Mouse (Mus musculus) forebrain, embryonic 14.5 days (tissue): ENCODE measurements around the gene Fat1. TPM values are rescaled to one million over a fixed set of nuclear protein-coding genes. Genes with fewer than 3 reads are reported as not detected.

ENCODE experiments used
- ATAC-seq: fragments of 200-750 bp; cut with Nextera tagmentation; 2 replicates; pipeline ENCODE4 v1.8.0; 2017; ENCODE audit warnings: mild to moderate bottlenecking, moderate library complexity
- DNase-seq: peaks from one replicate; pipeline ENCODE4 v3.0.0-alpha.2; 2015; ENCODE audit warnings: low spot score
- H3K27ac ChIP-seq: fragments of 300-500 bp; sonication (generic); 2 replicates; pipeline ENCODE4 v1.5.1; 2014; ENCODE audit warnings: low read depth, mild to moderate bottlenecking, control low read depth, low read length, moderate library complexity
- H3K27me3 ChIP-seq: fragments of 300-500 bp; sonication (generic); replicated peaks from 2 replicates; pipeline ENCODE4 v1.6.1; 2014; ENCODE audit warnings: low read length, control low read depth, mixed read lengths; ENCODE audit not compliant: control insufficient read depth, insufficient read depth
- H3K36me3 ChIP-seq: fragments of 300-500 bp; sonication (generic); 2 replicates; pipeline ENCODE4 v1.6.1; 2014; ENCODE audit warnings: low read length, control low read depth; ENCODE audit not compliant: control insufficient read depth, insufficient read depth
- H3K4me1 ChIP-seq: fragments of 300-500 bp; sonication (generic); 2 replicates; pipeline ENCODE4 v1.6.1; 2014; ENCODE audit warnings: antibody characterized with exemption, low read length, control low read depth; ENCODE audit not compliant: control insufficient read depth, insufficient read depth
- H3K4me2 ChIP-seq: fragments of 300-500 bp; sonication (generic); 2 replicates; pipeline ENCODE4 v1.6.1; 2014; ENCODE audit warnings: mild to moderate bottlenecking, control low read depth, low read length
- H3K4me3 ChIP-seq: fragments of 300-500 bp; sonication (generic); 2 replicates; pipeline ENCODE4 v1.5.1; 2014; ENCODE audit warnings: low read depth, low read length, control low read depth
- H3K9ac ChIP-seq: fragments of 300-500 bp; sonication (generic); 2 replicates; pipeline ENCODE4 v1.6.1; 2014; ENCODE audit warnings: mild to moderate bottlenecking, low read length, control low read depth, moderate library complexity
- H3K9me3 ChIP-seq: fragments of 300-500 bp; sonication (generic); replicated peaks from 2 replicates; pipeline ENCODE4 v1.6.1; 2016; ENCODE audit warnings: low read length, control low read depth, mixed read lengths; ENCODE audit not compliant: control insufficient read depth
- WGBS: fragments of 180-500 bp; shearing (Covaris S2); extraction: QIAGEN DNeasy Blood & Tissue Kit; methylation state at CpG from one replicate; pipeline ENCODE4 v1.1.7; 2014; 5-methylcytosine and 5-hydroxymethylcytosine counted together
- polyA plus RNA-seq: library from polyadenylated mRNA; unstranded; fragments of >200 nt; fragmentation: Nextera tagmentation; extraction: Ambion mirVana; gene quantifications from 2 replicates; pipeline ENCODE4 v1.2.1, GENCODE M21; 2014

Gene Fat1
- polyA plus RNA-seq, 1 experiment from 2014 or later, result 11.4 TPM

DNA sequence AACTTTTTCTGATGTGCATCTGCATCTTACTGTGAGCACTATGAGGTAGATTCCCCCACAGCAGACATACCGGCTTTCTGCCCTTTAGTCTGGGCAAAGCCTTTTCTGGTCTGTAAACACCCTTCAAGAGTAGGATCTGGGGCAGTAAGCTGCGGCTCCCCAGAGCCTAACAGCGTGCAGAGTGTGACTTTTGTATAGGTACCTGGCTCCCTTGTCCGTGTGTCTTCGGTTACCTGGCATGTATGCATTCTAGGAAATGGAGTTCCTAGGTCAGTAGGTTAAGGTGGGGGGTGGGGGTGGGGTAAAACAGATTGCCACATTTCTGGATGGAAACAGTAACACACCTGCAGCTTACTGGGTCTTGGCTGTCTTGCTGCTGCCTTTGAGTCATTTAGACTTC lies 36.7 kb downstream of the Fat1 start:
- 8% methylated on average over 5 of the region's 5 CpGs for WGBS
- Histone ChIP-seq H3K4me3 (no peak overlapping the region), H3K27me3 (no peaks in the 10 kb centered on the region), H3K4me2 (no peak overlapping the region), H3K9me3 (no peaks in the 10 kb centered on the region), H3K9ac (no peak overlapping the region), H3K36me3 (no peaks in the 10 kb centered on the region), H3K27ac (no peak overlapping the region), H3K4me1 (peaks cover 23% of the 10 kb centered on the region)
- ATAC-seq, result no peak
- no peak for DNase-seq

DNA sequence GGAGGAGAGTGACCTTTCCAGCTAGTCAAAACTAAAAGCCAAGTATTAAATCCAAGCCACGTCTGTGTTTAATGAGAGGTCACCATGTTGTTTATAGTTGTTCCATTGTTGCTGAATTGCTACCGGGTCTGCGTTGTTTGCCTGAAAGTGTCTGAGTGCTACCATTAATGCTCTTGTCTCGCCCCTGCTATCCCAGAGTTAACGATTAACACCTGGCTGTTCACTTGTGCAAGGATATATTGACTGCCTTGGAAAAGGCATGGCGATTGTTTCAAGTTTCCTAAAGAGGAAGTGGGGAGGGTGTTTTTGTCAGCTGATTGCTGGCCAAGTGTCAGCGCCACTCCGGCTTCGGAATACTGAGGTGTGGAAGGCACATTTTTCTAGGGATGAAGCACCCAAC lies 39.9 kb downstream of the Fat1 start:
- no peak for ATAC-seq
- peaks cover 17% of the 10 kb centered on the region; the same call in 1 of the 2 replicates for H3K4me1 ChIP-seq
- no peak overlapping the region for H3K4me2 ChIP-seq
- DNase-seq, result no peak
- H3K9me3 ChIP-seq, result no peaks in the 10 kb centered on the region
- H3K9ac ChIP-seq, result no peak overlapping the region
- 38% methylated on average over 9 of the region's 9 CpGs for WGBS
- H3K27me3 ChIP-seq, result no peaks in the 10 kb centered on the region
- no peak overlapping the region for H3K27ac ChIP-seq
- H3K4me3 ChIP-seq, result no peak overlapping the region
- no peaks in the 10 kb centered on the region for H3K36me3 ChIP-seq

DNA sequence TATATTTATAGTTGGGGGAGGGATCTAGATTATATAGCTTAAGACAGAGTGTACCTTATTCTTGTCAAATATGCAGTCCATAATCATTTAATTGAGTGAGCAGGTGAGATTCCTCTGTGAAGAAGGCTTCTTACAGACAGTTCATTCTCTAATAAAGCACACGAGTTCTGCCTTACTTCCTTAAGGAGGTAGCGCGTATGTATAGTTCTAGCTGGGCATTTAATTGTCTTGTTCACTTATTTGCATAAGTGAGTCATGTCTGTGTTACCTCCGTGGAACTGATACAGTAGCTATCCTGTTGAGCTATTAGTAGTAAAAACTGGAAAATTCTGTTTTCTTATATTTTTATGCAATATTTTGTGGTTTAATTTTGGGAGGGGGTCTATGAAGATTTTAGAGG lies 40.4 kb downstream of the Fat1 start:
- H3K9me3 ChIP-seq, result no peaks in the 10 kb centered on the region
- H3K27me3 ChIP-seq, result no peaks in the 10 kb centered on the region
- DNase-seq (no peak), ATAC-seq (no peak)
- no peaks in the 10 kb centered on the region for H3K36me3 ChIP-seq
- no peak overlapping the region for H3K4me3 ChIP-seq
- H3K4me2 ChIP-seq, result no peak overlapping the region
- H3K4me1 ChIP-seq, result peaks cover 15% of the 10 kb centered on the region
- WGBS, result 65% methylated on average over 4 of the region's 4 CpGs
- no peak overlapping the region for H3K27ac ChIP-seq
- no peak overlapping the region for H3K9ac ChIP-seq

DNA sequence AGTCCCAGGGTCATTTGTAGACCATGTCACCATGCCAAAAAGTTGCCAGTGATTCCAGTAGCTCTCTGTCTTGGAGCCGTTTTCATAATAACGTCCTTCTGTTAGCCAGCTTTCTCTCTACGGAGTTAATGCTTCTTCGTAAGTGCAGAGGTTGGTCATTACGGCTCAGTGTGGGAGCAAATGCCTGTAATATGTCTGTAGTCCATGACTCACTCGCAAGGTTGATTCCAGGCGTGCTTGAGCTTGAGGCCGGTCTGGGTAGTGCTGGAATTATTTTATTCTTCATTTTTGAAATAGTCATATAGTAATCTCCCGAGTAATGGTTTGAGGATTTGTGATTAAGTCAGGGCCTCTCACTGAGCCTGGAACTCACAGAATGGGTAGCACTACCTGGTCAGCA lies 43.4 kb downstream of the Fat1 start:
- Histone ChIP-seq H3K4me1 (peaks cover 5% of the 10 kb centered on the region; the same call in 1 of the 2 replicates), H3K4me3 (no peak overlapping the region), H3K9ac (no peak overlapping the region), H3K9me3 (no peaks in the 10 kb centered on the region), H3K27ac (no peak overlapping the region), H3K4me2 (no peak overlapping the region), H3K27me3 (no peaks in the 10 kb centered on the region), H3K36me3 (no peaks in the 10 kb centered on the region)
- ATAC-seq (no peak), DNase-seq (no peak)
- WGBS, result 80% methylated on average over 9 of the region's 9 CpGs

DNA sequence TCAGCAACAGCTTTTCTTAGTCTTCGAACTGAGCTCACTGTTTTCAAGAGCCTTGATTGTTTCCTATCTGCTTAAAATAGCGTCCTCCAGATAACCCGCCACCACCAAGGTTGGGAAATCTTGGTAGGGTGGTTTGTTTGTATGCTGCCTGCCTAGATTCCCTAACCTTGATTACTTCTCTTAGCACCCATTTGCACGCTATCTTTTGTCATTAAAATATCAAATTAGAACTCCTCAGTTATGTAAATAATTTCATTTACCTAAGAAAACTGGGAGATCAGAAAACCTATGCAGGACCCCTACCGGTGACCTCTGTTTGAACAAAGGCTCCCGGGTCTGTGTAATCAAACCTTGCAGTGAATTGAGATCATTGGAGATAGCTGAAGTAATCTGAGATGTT lies 44.0 kb downstream of the Fat1 start:
- no peaks in the 10 kb centered on the region for H3K9me3 ChIP-seq
- 23% methylated on average over 6 of the region's 6 CpGs for WGBS
- H3K4me3 ChIP-seq, result no peak overlapping the region
- peaks cover 5% of the 10 kb centered on the region; the same call in 1 of the 2 replicates for H3K4me1 ChIP-seq
- H3K4me2 ChIP-seq, result no peak overlapping the region
- no peak for ATAC-seq
- no peaks in the 10 kb centered on the region for H3K36me3 ChIP-seq
- H3K27me3 ChIP-seq, result no peaks in the 10 kb centered on the region
- no peak overlapping the region for H3K27ac ChIP-seq
- H3K9ac ChIP-seq, result no peak overlapping the region
- no peak for DNase-seq

DNA sequence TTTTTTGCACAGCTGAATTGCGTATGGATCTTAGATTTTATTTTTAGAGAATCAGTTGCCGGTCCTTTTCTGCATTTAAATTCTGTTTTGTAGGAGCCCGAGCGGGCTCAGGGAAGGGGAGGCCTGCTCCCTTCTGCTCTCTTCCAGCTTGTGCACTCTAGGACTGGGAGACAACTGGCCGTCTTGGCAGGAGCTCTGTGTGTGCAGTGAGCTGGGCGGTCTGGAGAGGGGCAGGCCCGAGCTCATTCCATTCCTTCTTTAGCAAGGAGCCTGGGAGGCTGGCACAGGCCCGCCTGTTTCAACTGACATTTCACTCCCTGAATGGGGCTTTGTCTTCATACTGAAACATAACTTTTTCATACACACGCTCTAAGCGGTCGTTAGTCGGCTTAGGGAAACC lies 44.8 kb downstream of the Fat1 start:
- Histone ChIP-seq H3K27me3 (no peaks in the 10 kb centered on the region), H3K9ac (peak overlapping the region; percentile 25; the same call in 1 of the 2 replicates), H3K36me3 (no peaks in the 10 kb centered on the region), H3K9me3 (no peaks in the 10 kb centered on the region), H3K4me3 (no peak overlapping the region), H3K4me2 (no peak overlapping the region), H3K27ac (peak overlapping the region; percentile 39), H3K4me1 (peaks cover 5% of the 10 kb centered on the region; the same call in 1 of the 2 replicates)
- ATAC-seq, result peak; percentile 91
- DNase-seq, result peak; percentile 78
- WGBS, result 11% methylated on average over 12 of the region's 12 CpGs

DNA sequence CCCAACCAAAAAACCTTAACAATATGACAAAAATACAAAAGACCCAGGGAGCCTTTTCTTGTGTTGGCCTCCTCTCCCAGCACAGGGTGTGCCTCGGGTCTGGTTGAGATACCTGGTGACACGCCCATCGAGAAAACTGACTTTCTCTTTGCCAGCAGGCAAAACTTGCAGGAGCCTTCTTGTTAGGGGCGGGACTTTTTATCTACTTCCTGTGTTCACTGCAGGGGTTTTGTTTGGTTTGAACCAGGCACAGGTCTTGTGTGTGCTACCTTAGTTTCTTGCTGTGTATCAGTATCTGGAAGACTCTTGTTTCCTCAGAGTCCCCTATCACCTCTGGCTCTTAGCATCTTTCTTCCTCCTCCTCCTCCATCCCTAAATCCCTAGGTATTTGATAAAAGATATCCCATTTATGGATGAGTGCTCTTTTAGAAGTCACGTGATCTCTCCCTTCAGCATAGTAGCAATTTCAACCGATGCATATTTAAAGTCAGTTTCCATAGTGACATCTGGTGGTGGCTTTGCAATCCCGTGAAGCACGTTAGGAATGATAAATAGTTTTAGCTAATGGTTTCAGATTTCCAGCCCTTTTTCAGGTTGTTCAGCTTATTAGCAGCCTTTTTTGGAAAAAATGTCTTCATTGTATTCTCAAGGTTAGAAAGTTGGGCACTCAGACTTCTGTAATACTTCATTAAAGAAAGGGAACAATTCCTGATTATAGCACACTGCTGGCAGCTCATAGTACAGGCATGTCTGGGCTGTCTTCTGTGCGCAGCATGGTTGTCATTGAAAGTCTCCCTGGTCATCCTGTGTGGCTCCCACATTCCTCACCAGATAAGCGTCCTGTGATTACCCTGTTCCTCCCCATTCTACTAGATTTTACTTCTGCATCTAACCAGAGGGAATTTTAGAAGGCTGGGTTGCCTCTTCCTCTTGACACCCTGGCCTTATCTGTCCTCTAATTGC lies 50.4 kb downstream of the Fat1 start:
- peaks cover 11% of the 10 kb centered on the region; the same call in 1 of the 2 replicates for H3K36me3 ChIP-seq
- ATAC-seq, result peak; percentile 71
- no peak overlapping the region for H3K4me3 ChIP-seq
- peaks cover 12% of the 10 kb centered on the region for H3K4me1 ChIP-seq
- no peak overlapping the region for H3K9ac ChIP-seq
- H3K9me3 ChIP-seq, result no peaks in the 10 kb centered on the region
- DNase-seq, result peak; percentile 85
- H3K27ac ChIP-seq, result no peak overlapping the region
- H3K27me3 ChIP-seq, result no peaks in the 10 kb centered on the region
- H3K4me2 ChIP-seq, result no peak overlapping the region
- WGBS, result 23% methylated on average over 10 of the region's 10 CpGs

DNA sequence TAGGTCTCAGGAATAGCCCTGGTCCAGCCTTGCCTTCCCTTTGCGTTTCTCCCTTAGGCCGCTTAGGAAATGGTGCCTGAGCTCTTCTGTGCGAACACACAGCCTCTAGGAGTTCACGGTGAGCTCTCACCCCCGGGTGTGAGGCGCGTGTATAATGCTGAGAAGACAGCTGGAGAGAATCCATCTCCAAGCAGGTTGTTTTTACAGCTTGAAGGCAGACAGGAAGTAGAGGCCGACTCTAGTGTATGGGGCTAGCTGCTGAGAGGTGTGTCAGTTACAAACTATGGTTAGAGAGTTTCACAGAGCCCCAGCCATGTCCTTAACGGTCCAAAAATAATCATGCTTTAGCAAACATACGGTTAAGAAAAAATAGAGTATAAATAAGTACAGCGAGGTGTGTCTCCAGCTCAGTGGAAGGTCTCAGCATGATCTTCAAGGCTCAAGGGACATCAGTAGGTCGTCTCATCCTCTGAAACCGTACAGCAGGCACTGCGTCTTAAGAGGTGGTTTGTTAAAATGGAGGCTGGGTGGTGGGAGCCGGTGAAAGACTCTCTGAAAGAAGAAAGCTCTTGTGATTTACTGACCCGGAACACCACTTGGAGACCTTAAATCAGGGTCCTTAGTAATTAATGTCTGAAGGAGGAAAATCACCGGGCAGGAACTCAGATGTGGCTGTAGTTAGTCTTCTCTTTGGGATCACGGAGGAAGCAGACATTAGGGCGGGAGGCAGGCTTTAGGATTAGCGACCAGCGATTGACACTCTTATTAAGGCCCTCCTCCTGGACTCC lies 56.6 kb downstream of the Fat1 start:
- Histone ChIP-seq H3K4me3 (no peak overlapping the region), H3K27ac (no peak overlapping the region), H3K36me3 (peaks cover 11% of the 10 kb centered on the region; the same call in 1 of the 2 replicates), H3K4me2 (peak overlapping the region; percentile 8; the same call in 1 of the 2 replicates), H3K9ac (no peak overlapping the region), H3K9me3 (no peaks in the 10 kb centered on the region), H3K4me1 (peaks cover 18% of the 10 kb centered on the region; the same call in 1 of the 2 replicates), H3K27me3 (no peaks in the 10 kb centered on the region)
- ATAC-seq (peak; percentile 35; the same call in 1 of the 2 replicates), DNase-seq (no peak)
- 17% methylated on average over 21 of the region's 21 CpGs for WGBS
